Mouse (Mus musculus) c-Kit-negative CD71-positive TER-119-positive erythroid progenitor cells, embryonic 14.5 days (primary cell): ENCODE measurements around the gene Ext2.

ENCODE experiments used
- DNase-seq: peaks from one replicate; pipeline ENCODE4 v3.0.0-alpha.2; 2013; ENCODE audit warnings: low read depth, low spot score

Ext2 gene

GRCm38 (mm10) chr2:93634609-93635008 lies 187.8 kb downstream of the Ext2 start:
- DNase-seq, result no peak

- DNase-seq, result no peak
These were observed 197.5 kb downstream of the Ext2 start for GRCm38 (mm10) chr2:93624665-93625408.

DNA sequence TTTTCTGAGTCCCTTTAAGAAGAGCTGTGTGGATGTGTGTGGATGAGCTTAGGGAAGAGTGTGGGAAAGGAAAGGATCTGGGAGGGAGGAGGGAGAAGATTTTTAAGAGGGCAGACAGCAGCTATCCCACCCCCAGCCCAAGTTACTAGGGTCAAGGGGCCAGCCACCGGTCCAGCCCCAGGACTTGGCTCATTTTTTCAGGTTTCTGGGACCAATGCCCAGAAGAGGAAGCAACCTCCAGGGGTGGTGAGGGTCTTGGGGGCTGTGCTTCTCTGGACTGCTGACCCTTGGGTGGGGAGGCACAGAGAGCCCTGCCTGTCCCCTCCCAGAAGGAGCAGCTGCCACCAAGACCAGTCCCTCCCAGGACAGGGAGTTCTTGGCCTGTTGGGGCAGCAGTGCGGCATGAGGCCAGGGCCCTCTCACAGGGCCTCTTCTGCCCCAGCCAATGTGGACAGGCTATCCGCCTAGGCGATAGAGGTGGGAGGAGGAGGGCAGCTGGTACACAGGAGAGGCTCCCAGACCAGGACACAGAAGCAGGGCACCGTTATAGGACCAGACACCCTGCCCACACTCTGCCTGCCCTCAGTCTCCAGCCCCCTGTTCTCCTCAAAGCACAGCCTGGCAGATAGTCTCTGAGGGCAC lies 203.0 kb downstream of the Ext2 start:
- DNase-seq, result no peak

- no peak for DNase-seq
These were observed 203.7 kb downstream of the Ext2 start for GRCm38 (mm10) chr2:93618447-93619199.

DNA sequence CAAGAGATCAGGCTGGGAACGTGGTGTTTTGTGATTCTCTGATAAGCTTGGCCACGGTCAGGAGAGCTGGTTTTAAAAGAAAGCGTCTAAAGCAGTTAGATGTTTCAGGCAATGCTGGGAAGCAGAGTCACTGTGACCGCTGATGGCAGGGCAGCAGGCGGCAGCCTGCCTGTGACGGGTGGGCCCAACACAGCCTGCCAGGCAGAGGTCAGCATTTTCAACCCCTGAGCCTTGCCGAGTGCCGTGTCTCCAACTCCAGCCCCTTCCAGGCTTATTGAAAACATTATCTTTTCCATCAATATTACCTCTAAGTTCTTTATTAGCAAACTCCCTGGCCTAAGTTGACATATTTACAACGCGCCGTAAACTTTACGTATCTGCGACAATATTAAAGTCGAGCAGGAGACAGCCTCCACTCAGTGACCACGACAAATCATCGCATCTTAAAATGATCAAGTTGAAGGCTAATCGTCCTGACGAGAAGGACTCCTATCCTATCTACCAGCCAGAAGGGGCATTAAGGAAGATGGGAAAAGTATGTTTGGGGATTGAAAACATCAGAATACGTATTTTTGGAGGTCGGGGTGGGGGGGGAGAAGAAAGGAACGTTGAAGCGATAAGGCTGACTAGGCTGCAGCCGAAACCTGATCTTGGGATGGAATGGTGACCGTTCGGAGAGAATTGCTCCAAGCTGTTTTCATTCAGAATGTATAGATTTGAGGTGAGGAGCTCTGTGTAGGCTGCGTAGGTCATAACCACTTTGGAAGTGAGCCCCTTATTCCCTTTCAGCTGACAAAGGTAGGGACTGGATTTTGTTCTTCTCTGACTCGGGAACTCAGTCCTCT lies 206.3 kb downstream of the Ext2 start:
- DNase-seq, result no peak

- no peak for DNase-seq
These were observed 209.3 kb downstream of the Ext2 start for GRCm38 (mm10) chr2:93613020-93613419.
